Mouse (Mus musculus) gastrocnemius, postnatal 36 days (tissue): ENCODE results near the gene Lima1. TPM values are rescaled to one million over a fixed set of nuclear protein-coding genes. Genes with fewer than 3 reads are reported as not detected.

ENCODE experiments used
- DNase-seq, 2 experiments: peaks; one replicate each; pipeline ENCODE4 v3.0.0; 2022
- intact Hi-C: fragments of 180-260 bp; cut with DNase I; formaldehyde crosslinking; loops from one replicate; pipeline ENCODE4 v1.15.1; 2025
- total RNA-seq, 2 experiments: library from RNA; stranded (reverse); gene quantifications; 2 replicates each; pipeline ENCODE4 v1.2.3; 2021

Lima1 gene
- total RNA-seq, 2 experiments from 2014 or later: 9.3 to 10.3 TPM

GRCm38 (mm10) chr15:99874612-99875333 lies 483 bp downstream of the Lima1 start:
- intact Hi-C loops: no loop called here
- DNase-seq: peak in 1 of 2 experiments; percentile 19

GRCm38 (mm10) chr15:99872543-99872942 lies 2.7 kb downstream of the Lima1 start:
- no peak for DNase-seq
- intact Hi-C loops: no loop called here

DNA sequence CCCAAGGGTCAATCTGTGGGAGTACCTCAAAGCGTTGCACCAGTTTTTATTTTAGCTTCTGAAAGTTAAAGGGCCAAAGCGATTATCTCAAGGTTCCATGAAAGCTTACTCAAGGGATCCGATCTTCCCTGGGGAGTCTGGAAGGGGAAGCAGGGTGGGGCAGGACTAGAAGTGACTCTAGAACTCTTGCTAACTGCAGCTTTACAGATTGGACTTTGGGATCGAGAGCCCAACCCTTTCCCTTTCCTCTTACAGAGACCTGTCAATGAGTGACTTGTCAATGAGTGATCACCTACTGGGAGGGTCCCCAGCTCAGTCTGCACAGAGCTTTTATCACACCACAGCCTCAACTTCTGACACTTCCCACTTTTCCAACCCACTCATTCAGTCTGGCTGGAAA lies 7.6 kb downstream of the Lima1 start:
- no peak for DNase-seq
- intact Hi-C loops: no loop called here

- intact Hi-C loops: no loop called here
- peak; percentile 27 to 43 for DNase-seq
Measured at GRCm38 (mm10) chr15:99866450-99867221, 8.6 kb downstream of the Lima1 start.

DNA sequence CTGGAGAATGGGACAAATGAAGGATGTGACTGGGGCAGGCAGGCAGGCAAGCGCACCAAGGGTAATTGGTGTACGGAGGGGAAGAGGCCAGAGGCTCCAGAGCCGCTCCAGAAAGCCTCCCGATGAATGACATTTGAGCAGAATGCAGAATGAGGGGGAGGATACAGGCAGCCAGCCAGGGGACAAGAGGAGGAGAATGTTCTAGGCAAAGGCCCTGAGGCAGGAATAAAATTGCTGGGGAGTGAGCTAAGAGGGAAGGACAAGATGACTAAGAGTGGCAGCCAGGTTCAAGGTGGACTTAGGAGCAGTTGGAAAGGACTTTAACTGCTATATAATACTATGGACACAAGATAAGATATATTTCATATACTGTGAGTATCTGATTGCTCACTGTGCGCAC lies 9.3 kb downstream of the Lima1 start:
- DNase-seq: no peak
- intact Hi-C loops: no loop called here

DNA sequence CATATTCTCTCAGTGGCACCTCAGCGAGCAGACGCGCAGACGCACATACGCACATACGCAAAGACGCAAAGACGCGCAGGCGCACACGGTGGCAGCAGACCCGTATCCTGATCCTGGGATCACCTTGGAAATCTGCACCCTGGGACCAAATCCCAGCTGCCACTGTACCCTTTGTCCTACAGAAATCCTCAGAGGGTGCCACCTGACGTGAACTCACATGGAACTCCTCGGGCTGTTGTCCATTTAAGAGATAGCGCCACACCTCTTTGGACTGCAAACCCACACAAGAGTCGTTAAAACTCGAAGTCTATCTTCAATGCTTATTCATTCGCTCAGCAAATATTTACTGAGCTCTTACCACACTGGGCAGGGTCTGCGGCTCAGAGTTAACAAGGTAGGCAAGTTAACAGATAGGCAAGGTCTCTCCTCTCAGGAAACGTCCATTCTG lies 9.7 kb downstream of the Lima1 start:
- no peak for DNase-seq
- intact Hi-C loops: no loop called here

- DNase-seq: no peak
- intact Hi-C loops: no loop called here
Measured at GRCm38 (mm10) chr15:99865046-99865445, 10.2 kb downstream of the Lima1 start.

DNA sequence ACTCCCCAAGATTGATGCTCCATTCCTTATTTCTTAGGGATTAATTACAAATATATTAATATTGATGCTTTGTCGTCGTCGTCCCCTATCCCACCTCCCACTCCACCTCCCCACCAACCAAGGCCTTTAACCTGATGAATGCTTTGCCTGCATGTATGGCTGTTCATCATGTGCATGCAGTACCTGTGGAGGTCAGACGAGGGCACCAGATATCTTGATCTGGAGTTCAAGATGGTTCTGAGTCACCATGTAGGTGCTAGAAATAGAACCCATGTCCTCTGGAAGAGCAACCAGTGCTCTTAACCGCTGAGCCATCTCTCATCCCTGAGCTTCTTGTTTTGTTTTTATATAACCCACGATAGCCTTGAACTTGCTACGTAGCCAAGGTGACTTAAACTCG lies 11.5 kb downstream of the Lima1 start:
- no peak for DNase-seq
- intact Hi-C loops: no loop called here

DNA sequence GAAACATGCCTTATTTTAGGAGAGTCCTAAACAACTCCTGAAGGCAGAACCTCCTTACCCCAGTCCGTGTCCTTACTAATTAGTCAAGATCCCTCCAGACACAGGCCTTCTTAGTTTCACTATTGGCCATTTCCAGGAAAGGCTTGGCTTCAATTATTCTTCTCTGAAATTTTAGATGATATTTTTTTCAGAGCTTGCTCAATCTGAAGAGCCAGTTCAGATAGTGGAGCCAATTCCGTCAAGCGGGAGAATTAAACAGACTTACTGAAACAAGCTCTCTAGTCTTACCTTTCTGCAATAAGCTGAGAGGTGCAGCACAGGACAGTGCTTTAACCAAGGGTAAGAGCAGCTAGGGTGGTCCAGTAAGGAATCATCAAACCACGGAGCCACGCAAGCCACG lies 11.9 kb downstream of the Lima1 start:
- intact Hi-C loops: no loop called here
- no peak for DNase-seq

GRCm38 (mm10) chr15:99862473-99862872 lies 12.8 kb downstream of the Lima1 start:
- DNase-seq: no peak
- intact Hi-C loops: no loop called here

DNA sequence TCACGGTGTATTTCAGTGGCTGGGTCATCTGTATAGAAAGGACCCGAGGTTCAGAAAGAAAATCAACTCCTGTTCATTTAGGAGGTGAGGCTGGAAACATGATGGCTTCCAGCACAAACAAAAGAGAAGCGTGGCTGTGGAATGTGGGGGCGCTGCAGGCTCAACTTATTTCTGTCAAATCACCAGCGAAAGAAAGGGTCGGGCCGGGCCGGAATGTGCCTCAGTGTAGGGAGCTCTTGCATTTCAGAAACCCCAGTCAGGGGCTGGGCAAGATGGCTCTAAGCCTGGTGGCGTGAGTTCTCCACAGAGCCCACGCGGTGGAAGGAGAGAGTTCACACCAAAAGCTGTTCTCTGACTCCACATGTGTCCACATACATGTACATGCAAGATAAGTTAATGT lies 13.3 kb downstream of the Lima1 start:
- no peak for DNase-seq
- intact Hi-C loops: no loop called here

GRCm38 (mm10) chr15:99861536-99861935 lies 13.7 kb downstream of the Lima1 start:
- DNase-seq: no peak
- intact Hi-C loops: no loop called here

GRCm38 (mm10) chr15:99859644-99860392 lies 15.4 kb downstream of the Lima1 start:
- DNase-seq: no peak

DNA sequence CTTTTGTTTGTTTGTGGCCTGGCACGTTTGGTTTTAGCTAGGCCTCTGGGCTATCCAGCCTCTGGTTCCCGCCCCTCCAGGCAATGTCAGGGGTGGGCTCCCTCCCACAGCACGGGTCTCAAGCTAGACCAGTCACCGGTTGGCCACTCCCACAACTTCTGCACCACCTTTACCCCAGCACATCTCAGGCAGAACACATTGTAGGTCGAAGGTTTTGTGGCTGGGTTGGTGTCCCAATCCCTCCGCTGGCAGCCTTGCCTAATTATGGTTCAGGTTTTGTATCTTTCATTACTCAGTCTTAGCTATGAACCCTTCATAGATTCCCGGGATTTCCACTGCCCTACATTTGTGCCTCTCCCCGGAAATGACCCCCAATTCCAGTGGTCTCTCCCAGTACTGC lies 17.8 kb downstream of the Lima1 start:
- no peak for DNase-seq
- intact Hi-C loops: loop anchor here (10.0 kb wide), 1 partner anchor 107 kb away; the partner anchor contains the start of gene Fam186a

More at GRCm38 (mm10) chr15:99859644-99860392, 15.4 kb downstream of the Lima1 start:
- intact Hi-C loops: loop anchor here (10.0 kb wide), 1 partner anchor 105 kb away; the partner anchor contains the start of gene Fam186a

- DNase-seq: no peak
- intact Hi-C loops: loop anchor here (10.0 kb wide), 1 partner anchor 110 kb away; the partner anchor contains the start of gene Fam186a
Measured at GRCm38 (mm10) chr15:99855119-99855518, 20.1 kb downstream of the Lima1 start.

GRCm38 (mm10) chr15:99852606-99853237 lies 22.5 kb downstream of the Lima1 start:
- intact Hi-C loops: loop anchor here (10.0 kb wide), 1 partner anchor 112 kb away; the partner anchor contains the start of gene Fam186a
- no peak for DNase-seq

- no peak for DNase-seq
- intact Hi-C loops: loop anchor here (10.0 kb wide), 1 partner anchor 115 kb away; the partner anchor contains the start of gene Fam186a
Measured at GRCm38 (mm10) chr15:99850265-99850664, 25.0 kb downstream of the Lima1 start.

GRCm38 (mm10) chr15:99847937-99848336 lies 27.3 kb downstream of the Lima1 start:
- intact Hi-C loops: loop anchor here (10.0 kb wide), 1 partner anchor 57 kb away; no protein-coding TSS in a partner anchor
- DNase-seq: no peak

DNA sequence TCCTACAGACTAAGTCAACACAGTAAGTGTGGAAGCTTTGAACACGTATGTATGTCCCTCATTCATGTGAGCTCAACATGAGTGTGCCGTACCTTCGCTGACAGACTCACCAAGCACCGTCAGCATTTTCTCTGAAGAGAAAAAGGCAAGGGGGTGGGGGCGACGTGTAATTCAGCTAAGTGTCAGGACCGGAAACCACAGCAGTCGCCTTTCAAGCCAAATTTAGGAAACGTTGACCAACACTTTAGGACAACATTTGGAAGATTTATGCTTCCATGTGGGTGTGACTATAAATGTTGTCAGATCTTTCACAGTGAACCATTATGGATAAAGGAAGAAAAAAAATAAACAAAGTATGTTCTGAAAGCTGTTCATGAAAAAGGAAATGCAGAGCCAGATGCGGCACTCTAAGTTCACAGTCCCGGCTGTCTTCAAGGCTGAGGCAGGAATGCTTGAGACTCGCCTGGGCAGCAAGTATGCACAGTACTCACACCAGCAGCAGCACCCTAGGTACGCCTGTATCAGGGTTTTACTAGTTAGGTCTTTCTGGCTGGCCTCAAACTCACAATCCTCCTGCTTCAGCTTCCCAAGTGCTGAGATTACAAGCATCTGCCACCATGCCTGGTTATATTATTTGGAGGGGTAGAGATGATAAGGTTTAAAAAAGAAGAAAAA lies 27.9 kb downstream of the Lima1 start:
- no peak for DNase-seq
- intact Hi-C loops: loop anchor here (10.0 kb wide), 1 partner anchor 57 kb away; no protein-coding TSS in a partner anchor
